Mouse (Mus musculus): ENCODE results near the gene Cenpe.
A peak's percentile ranks its signal among the peaks of the same experiment; 100 is the strongest.
"Not testable (repeated sequence)": the region's sequence is repeated elsewhere in the genome, so short reads cannot be mapped to it uniquely, and the experiment has no call there.

Cenpe gene

DNA sequence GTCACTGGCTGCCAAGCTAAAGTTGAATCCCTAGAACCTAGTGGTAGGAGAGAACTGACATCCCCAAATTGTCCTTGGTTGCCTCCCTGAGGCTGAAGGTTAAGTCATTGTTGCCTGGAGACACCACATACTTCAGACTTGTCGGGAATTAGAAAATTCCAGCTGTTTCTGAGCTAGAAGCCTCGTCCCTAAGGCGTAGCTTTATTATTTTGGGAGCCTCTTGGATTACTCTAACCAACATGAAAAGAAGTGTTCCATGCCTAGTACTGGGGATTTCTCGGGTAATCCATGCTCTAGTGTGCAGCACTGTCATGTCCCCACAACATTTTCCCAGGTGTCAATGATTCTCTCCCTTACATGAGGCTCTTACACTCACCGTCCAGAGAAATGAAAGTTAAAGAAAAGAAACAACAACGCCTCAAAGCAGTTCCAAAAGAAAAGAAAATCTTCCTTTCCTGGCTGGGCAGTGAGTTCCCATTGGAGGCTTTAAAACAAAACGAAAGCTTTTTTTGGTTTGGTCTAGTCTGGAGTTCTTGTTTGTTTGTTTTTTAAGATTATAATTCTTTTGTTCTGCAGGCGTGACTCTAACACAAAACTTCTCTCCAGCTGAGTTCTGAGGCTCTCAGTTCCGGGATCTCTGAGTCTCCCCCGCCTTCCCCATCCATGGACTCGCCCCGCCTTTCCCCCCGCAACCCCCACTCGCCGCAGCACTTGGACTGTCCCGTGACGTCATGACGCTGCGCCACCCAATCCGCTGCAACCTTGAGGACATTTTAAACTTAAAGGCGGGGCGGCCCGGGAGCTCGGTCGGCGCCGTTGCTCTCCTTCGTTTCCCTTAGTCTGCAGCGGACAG lies at the start of gene Cenpe:
Cenpe (plus strand) TSS at position 733 of the 853 bp plus-strand sequence.
- peak; percentile 85 for DNase-seq

DNA sequence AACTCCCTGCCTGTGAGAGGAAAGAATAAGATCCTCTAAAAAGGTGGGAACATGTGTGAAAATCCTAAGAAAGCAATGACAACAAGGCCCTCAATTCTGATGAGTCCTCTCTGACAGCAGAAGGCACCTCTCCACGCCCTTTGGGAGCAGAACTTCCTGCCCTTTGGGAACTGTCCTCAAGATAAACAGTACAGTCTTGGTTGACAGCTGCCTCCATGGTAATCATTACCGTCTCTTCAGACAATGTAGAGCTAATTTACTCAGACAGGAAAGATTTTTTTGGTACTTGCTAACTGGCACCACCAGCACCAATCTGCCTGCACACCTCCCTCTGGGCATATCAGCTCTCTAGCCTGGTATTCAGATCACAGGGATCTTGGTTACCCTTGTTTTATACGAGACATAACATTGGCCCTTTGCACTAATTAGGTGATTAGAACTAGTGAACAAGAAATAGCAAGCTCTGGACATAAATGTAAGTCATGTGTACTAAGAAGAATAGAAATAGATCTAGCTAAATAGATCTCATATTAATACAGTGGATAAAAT lies 40.4 kb upstream of the Cenpe start:
- no peak for DNase-seq

DNA sequence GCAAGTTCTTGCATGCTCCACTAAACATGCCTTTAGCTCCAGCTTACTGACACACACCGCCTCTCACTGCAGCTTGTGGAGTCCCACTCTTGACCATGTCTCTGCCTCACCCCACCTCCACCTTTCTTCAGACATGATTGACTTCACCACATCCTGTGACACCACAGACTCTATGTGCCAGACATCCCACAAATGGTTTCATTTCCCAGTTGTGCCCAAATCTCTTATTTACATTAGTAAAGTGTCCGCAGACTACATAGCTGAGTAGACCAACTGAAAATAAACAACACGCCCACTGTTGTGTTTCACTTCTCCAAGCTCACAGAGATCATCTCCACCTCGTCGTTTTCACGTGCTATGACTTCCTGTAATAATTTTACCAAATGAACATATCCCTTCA lies 20.5 kb upstream of the Cenpe start:
- no peak for DNase-seq

DNA sequence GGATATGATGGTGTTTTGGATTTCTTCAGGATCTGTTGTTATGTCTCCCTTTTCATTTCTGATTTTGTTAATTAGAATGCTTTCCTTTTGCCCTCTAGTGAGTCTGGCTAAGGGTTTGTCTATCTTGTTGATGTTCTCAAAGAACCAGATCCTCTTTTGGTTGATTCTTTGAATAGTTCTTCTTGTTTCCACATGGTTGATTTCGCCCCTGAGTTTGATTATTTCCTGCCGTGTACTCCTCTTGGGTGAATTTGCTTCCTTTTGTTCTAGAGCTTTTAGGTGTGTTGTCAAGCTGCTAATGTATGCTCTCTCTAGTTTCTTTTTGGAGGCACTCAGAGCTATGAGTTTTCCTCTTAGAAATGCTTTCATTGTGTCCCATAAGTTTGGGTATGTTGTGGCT lies 14.3 kb upstream of the Cenpe start:
- DNase-seq = not testable (repeated sequence)

DNA sequence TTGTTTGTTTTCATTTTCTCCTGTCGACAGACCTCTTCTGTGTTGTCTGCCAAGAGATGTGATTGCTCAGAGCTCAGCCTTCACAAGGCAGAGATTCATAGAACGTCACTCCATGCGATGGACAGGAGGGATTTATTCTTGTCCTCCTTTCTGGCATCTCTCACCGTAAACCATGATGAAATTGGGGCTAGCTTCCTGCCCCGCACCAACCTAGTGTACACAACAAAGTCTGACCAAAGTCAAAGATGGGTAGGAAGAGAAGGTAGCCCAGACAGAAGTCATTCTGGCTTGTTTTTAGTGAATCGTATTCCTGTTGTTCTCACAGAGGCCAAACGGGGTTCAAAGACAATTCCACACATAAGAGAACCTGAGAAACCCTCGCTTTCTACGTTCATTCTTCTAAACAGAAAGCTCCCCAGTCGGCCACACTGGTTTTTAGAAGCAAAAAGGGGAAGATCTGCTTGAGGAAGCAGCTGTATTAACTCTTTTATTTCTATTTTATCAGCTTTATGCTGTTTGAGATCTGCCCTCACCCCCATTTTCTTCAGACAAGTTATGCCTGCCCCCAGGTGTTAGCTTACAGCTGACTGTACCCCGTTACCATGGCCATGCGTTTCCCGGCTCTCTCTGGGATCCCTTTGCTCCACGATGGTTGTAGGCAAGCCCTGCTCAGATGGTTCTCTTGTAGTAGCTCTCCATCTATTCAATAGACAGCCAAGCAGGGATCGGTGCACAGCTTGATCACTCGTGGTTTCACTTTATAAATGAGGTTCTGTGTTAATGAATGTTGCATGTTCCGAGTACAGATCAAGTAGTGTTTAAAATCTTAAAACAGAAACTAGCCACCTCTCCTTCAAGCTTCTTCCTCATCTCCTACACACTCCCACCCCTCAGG lies 11.7 kb upstream of the Cenpe start:
- DNase-seq = no peak

DNA sequence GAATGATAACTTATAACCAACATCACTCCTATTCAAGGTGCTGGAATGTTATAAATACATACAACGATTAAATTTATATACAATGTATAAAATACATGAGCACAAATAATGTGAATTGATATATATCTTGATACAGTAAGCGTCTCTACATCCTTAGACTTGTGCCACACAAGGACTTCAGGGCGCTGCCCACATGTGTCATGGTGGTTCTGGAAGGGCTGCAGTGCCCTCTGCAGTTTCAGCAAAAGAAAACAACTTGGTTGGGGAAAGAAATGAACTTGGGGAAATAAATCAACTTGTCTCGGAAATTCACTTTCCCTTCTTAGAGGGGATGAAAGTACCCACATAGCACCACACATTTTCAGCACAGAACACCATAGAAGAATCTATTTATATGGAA lies 5.7 kb upstream of the Cenpe start:
- no peak for DNase-seq

DNA sequence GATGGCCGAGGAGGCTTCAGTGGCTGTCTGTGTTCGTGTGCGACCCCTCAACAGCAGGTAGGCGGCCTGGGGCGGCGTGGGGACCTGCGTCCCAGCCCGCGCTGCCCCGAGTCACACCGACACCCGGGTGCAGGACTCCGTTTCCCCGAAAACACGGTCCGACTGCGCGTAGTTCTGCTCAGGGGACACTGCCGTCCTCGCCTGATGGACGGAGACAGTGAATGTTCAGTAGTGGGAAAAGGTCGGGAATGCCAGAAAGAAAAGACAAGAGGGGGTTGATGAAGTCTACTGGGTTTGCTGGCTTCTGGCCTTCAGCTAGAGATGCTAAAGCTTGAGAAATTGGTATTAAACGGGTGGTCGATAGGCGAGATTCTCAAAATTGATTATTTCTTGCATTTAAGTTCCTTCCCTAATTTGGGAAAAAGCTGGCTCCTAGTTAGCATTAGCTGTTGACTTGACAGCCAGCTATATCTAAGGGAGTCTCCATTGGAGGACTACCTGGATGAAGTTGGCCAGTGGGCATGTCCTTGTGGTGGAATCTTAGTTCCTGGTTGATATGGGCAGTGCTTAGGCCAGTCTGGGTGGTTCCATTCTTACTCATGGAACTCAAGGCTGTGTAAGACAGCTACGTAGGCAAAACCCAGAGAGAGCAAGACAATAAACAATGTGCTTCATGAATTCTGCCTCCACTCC lies 467 bp downstream of the Cenpe start:
- no peak for DNase-seq

DNA sequence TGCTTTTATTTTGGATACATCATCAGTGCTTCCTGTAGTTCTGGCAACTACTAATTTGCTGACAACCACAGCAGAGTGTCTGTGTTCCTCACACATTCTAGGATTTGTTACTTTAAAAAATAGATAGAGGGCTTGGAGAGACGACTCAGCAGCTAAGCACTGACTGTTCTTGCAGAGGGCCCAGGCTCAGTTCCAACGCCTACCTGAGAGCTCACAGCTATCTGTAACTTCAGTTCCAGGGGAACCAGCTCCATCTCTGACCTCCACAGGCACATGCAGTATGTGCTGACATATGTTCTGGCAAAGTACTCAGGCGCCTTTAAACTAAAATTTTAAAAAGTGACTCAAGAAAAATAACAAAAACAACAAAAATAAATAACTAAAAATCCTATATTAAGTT lies 19.7 kb downstream of the Cenpe start:
- DNase-seq = no peak

DNA sequence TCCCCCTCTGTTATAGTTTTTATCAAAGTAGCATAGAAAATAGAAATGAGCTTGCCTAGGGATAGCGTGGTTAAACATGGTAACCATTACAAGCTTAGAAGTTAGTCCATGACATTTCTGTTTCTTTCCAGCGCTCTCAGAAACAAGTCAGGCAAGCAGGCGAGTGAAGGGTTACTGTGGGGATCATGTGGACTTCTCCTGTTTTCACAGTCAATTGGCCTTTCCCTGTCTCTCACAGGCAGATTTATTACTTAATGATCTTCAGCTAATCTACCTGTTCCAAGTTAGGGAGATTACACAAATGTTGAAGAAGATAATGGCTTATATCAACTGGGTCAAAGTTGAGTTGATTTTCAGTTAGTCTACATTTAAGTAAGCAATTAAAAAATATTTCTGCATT lies 20.1 kb downstream of the Cenpe start:
- DNase-seq = no peak

DNA sequence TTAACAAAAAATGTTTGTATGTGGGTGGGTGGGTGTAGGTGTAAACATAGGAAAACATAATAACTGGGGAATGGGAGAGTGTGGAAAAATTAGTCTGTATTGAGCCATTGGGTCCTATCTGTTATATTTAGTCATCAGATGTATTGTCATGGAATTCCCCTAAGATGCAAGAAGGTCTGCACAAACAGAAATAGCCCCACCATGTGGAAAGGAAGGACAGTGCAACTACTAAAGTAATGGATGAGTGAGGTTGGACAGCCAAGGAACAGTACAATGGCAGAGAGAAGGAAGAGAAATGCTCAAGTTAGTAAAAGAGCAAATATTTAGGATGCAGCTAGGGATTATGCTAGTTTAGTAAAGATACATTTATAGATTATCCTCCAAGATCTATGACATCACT lies 33.4 kb downstream of the Cenpe start:
- no peak for DNase-seq

DNA sequence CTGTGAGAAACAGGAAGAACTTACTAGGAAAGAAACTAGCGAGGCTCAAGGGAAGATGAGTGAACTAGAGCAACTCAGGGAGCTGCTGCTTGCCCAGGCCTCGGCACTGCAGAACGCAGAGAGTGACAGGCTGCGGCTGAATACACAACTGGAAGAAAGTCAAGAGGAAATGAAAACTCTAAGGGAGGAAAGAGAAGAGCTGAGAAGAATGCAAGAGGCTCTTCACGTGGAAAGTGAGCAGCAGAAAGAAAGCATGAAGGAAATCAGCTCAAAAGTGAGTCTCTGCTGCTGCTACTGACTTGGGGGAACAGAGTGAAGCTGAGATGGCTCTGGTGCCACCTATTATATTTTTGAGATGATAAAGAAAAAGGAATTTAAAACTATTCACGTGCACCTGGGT lies 34.5 kb downstream of the Cenpe start:
- no peak for DNase-seq

DNA sequence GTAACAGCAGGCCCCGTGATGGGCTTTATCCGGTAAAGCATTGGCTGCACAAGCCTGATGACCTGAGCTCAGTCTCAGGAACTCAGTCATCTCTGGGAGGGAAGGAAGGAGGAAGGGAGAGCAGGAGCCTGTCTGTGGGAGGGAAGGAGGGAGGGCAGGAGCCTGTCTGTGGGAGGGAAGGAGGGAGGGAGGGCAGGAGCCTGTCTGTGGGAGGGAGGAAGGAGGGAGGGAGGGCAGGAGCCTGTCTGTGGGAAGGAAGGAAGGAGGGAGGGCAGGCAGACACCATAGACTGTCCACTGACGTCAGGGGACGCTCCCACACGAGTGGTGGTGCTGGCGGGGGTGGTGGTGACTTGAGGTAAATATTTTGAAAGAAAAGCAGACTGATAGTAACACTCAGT lies 36.8 kb downstream of the Cenpe start:
- no peak for DNase-seq

DNA sequence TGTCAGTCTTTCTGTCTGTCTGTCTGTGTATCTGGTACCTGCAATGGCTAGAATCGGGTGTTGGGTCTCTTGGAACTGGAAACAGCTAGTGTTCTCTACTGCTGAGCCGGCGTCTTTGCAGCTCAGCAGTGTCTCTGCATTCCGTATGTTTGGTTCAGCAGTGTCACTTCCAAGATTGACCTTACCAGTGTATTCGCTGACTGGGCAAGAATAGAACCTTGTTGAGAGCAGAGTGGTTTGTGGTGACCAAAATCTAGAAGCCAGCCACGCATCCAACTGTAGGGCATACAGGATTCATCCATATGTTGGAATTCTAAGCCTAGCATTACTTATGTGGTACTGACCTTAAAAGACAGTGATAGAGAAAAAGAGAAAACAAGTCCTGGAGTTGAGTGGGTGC lies 39.5 kb downstream of the Cenpe start:
- no peak for DNase-seq

DNA sequence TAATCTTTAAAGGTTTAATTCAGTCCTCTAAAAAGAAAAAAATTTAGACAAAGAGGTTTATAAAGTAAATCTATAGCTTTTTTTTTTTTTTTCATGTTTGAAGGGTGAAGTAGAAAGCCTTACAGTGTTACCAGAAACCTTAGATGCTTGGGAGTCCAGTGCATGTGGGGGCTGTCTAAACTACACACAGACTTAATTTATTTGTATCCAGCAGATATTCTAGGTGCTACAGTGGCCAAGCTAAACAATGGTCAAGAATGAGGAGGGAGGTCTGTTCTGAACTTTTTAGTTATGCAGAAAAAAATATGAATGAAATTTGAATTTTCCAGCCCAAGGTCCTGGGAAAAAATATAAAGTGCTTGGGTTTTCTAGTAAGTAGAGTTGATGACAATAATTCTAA lies 42.4 kb downstream of the Cenpe start:
- DNase-seq = no peak

DNA sequence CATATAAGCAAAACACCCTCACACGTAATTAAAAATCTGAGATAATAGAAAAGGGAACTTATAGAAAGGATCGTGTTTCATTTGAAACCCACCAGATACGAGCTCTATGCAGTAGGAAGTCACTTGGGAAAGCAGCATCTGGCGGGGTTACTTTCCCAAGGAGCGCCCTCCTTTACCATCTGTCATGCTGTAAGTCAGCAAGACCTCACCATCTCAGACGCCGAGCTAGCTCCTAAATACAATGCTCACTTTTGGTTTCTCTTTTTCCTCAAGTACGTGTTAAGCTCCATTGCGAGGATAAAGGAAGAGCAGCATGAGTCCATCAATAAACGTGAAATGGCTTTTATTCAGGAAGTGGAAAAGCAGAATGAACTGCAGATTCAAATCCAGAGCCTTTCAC lies 46.6 kb downstream of the Cenpe start:
- DNase-seq = no peak

DNA sequence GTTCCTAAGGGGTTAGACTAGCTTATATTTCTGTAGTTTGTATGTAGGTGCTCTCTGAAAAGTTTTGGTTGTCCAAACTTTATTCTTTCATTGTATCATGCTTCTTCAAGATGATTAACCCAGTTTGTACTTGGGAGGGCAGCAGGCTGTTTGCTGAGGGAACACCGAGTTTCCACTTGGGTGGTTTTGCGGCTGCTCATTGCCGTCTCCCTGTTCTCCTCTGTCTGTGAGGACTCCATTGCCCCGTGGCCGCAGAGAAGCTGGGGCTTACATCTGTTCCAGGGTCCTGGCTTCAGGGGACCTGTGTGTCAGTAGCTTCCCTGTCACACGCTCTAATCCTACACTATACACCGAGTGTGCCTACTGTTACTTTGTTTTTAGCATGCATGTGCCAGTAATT lies 47.9 kb downstream of the Cenpe start:
- no peak for DNase-seq

DNA sequence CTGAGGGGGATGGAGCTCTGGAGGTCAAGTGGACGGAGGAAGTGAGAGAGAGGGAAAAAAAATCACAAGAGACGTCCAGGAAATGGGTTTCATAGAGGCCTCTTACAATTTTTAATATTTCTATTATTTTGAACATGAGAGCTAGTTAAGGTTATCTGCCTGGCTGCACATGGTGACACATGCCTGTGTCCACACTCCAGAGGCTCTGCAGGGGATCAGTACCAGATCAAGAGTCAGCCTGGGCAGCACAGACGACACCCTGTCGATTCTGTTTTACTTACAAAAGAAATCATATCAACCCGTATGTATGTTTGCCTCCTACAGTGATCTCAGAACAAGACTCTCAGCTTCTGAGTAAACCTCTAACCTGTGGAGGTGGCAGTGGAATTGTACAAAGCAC lies 56.3 kb downstream of the Cenpe start:
- no peak for DNase-seq

DNA sequence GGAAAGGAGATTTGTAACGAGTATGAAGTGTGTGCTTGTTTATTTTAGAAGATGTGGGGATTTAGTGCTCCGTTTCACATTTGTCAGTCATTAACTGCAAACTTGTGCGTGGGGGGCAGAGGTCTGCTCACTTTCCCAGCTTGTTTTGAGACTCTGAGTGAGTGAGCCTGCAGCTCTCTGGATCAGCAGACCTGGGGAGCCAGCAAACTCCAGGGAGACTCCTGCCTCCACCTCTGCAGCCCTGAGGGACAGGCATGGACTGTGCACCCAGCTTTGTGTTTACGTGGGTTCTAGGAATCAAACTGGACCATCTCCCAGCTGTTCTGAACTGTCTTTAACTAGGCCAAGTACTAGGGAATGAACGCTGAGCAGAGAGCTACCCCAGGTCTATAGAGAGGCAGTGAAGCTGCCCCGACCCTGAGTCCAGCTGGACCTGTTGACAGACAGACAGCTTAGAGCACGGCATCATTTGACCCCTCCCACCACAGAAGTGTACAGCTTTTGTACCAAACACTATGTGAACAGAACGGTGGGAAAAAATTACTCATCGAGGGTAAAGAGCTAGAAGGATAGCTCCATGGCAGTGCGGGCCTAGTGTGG lies 57.2 kb downstream of the Cenpe start:
- no peak for DNase-seq

DNA sequence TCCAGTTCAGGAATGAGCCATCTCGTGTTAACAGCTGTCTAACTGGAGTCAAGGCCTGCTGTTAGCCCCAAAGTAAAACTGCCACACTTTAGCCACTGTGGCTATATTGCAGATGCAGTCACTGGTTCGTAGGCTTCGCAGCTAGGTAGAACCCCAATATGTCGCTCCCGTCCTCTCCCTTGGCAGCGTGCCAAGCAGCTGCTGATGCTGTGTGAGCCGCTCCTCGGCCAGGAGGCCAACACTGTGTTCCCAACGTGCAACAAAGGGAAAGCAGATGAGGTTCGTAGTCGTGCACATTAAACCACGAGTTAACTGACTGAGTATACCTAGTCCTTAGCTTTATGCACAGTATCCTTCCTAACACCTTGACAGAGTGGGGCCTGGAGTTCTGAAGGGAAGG lies 60.3 kb downstream of the Cenpe start:
- DNase-seq = no peak

DNA sequence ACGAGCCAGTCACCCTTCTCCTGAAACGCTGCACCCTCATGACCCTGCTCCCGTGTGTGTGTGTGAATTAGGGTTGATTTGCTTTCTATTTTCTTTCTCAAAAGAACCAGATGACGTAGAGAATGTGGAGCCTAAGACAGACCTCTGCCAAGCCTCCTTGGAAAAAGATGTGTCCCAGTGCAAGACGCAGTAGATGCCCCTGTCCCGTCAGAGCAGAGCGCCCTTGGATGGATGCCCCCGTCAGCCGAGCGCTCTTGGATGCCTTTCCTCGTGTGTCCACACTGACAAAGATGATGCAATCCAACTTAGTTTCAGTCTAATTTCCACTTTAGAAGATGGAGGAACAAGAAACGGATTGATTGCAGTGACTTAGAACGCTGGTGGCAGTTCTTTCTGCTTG lies 60.7 kb downstream of the Cenpe start:
- no peak for DNase-seq

DNA sequence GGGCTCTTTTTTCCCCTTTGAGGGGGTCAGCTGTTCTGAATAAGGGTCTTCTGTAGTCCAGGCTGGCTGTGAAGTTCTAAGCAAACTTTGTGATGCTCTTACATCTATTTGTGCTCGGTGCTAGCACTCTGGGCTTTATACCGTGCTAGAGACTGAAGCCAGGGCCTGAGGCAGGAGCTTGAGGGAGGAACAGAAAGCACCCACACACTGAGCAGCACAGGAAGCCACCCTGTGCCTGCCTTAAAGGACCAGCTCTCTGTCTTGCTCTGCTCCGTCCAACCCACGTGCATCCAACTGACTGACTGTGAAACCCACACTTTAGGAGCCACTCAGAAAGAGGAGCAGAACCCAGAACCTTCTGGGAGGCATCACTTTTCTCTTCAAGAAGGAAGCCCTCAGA lies 67.8 kb downstream of the Cenpe start:
- no peak for DNase-seq

DNA sequence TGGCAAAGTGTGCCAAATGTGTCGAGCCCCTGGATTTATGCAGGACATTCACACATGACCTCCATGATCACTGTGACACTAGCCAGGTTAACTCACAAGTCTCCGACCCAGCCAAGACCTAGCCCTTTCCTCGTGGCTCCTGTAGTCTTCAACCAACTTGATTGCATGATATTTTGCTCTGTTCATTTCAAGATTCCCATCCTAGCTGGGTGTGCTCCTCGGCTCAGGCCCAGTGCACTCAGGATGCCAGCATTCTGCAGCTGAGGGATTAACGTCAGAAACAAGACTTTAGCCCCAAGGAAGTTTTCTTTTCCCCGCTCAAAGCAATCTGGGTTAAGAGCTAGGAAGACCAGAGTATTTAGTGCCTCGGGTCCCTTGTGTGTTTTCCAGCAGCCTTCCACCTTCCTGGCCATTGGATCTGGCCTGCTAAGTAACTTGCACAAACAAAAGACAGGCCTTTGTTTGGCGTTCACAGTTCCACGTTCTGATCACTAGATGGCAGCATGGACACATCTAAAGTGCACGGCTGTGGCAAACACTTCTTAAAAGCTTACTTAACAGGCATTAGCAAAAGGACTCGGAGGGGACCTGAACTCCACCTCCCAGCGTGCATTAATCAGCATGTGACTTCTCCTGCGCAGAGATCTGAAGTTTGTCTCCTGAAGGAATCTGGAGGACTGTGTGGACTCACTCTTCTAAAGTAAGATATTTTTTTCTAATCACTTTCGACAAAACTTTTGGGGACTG lies 68.5 kb downstream of the Cenpe start, which contains the start of gene Bdh2:
Bdh2 (plus strand) TSS at position 553 of the 747 bp plus-strand sequence.
- DNase-seq = peak; percentile 49
